Mouse (Mus musculus): ENCODE measurements around the gene Krt78.

DNA sequence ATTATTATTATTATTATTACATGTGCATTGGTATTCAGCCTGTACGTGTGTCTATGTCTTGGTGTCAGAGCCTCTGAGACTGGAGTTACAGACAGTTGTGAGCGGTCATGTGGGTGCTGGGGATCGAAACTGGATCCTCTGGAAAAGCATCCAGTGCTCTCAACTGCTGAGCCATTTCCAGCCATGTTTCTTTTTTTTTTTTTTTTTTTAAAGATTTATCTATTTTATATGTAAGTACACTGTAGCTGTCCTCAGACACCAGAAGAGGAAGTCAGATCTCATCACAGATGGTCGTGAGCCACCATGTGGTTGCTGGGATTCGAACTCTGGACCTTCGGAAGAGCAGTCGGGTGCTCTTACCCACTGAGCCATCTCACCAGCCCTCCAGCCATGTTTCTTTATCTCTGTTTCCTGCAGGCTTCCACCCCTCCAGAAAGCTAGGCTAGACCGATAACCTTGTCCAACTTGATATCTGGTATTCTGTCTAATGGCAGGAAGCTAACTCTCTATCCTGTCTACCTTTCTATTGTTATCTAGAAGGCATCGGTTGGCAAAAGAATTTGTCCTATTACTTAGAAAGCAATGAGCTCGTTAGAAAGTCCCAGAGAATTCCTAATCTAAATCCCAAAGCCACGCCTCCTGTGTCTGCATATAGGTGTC is 45.7 kb upstream of the Krt78 start:
- TF ChIP-seq POLR2A (IDR thresholded peaks at IDR 0.05; ENCODE audit: control insufficient read depth, extremely low read depth, insufficient read depth, low read length, poor library complexity) (no peak), CTCF (IDR thresholded peaks at IDR 0.05; ENCODE audit: borderline replicate concordance, control insufficient read depth, extremely low read depth, insufficient read depth, low read length, poor library complexity) (no peak)

All from thymus, adult 2 months (tissue).